Mouse (Mus musculus): Measurements from ENCODE around the gene Acsbg1. TPM values are rescaled to one million over a fixed set of nuclear protein-coding genes. Genes with fewer than 3 reads are reported as not detected.

The Acsbg1 gene
- 155 and 198 TPM in 2 replicates for polyA plus RNA-seq (2021; fragmentation: Nextera tagmentation)
- long read RNA-seq, experiment 1, transcript Acsbg1-201 (14 exons, 2,880 nt), result major isoform, 1,293 of 1,417 reads
- long read RNA-seq, experiment 1, partial matches to known transcripts, result 61 of 1,417 reads
- long read RNA-seq, experiment 1, other reads (novel, unspliced or antisense), result 63 of 1,417 reads
- long read RNA-seq, experiment 2, transcript Acsbg1-201 (14 exons, 2,880 nt), result major isoform, 260 of 333 reads
- long read RNA-seq, experiment 2, partial matches to known transcripts, result 60 of 333 reads
- long read RNA-seq, experiment 2, other reads (novel, unspliced or antisense), result 13 of 333 reads

GRCm38 (mm10) chr9:54661605-54662377, at the start of gene Acsbg1:
Gene Acsbg1, minus strand, starts transcription at chr9:54661870.

DNA sequence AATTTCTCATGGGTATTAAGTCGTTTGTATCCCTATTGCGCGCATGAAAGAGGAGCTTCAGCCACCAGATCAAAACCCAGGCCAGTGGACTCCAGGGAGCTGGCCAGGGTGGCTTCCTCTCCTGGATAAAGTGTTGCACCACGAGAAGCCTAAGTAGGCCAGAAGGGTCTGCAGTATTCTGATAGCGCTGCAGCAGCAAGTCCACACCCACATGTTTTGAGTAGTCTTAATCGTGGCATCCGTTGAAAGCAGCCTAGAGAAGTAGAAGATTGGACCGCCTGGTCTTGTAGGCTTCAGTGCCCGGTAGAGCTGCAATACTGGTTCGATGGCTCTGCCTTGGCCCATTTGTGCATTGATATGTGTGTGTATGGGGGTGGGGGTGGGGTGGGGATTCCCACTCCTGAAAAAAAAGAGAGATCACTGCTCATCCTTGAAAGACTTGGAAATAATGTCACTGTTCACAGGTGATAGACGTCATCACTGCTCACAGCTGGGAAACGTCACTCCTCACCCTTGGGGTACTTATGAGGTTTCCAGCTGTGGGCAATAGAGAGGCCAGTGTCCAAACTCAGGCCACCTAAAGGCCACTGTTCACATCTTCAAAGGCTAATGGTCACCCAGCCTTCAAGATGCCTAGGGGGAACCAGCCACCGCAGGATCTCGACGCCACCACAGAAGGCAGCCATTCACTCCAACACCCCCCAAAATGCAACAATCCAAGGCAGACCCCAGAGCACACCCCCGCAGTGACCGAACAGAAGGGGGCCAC, 36.8 kb upstream of the Acsbg1 start, which contains the start of gene Dnaja4:
Gene Dnaja4 (plus strand): TSS at position 556 of the 769 bp plus-strand sequence.

DNA sequence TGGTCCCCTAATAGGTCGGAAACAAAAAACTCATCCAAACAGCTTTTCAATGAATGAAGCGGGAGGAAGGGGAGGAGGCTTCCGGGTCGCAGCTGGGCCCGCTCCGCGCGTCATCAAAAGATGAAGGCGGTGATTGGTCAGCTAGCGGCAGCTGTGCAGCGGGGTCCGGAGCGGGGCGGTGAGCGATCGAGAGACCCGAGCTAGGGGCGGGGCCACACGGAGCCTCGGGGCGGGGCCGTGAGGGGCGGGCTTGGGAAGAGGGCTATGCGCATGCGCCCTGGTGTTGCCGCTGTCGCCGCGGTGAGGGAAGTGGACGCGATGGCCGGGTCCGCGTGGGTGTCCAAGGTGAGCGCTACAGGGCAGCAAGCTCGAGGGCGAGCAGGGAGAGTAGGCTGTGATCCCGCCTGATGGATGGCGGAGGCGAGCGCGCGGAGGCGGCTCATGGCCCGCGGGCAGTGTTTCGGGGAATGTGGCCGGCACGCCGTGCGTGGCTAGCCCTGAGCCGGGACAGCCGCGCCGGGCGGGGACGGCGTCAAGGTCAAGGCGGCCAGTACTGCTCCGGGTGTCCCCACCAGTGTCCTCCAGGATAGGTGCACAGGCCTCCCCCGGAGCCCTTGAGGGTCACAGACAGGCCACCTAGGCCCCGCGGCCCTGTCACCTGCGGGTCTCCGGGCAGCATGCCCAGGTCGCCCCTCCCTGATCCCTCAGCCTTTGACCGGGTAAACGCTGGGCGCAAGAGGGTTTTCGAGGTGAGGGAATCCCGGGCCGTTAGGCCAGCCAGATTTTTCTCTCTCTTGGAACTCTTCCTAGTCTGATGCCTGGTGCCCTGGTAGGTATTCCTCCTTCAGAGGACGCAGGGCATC, 75.2 kb downstream of the Acsbg1 start, which contains the start of gene Idh3a:
Gene Idh3a (plus strand): TSS at position 136 of the 863 bp plus-strand sequence.

GRCm38 (mm10) chr9:54559771-54560471, 101.7 kb downstream of the Acsbg1 start, which contains the start of gene Cib2:
Gene Cib2, minus strand, starts transcription at chr9:54560218.

Other genes starting within 250 kb of the Acsbg1 start
- 16.4 and 38.4 TPM in 2 replicates for gene Dmxl2, start 160.2 kb downstream of the Acsbg1 start, polyA plus RNA-seq (2021; fragmentation: Nextera tagmentation)
- not detected in 2 replicates for gene Sh2d7, start 122.9 kb downstream of the Acsbg1 start, polyA plus RNA-seq (2021; fragmentation: Nextera tagmentation)
- gene Cib2, start 101.7 kb downstream of the Acsbg1 start, polyA plus RNA-seq (2021; fragmentation: Nextera tagmentation), result 40.8 and 48.2 TPM in 2 replicates
- 342 and 389 TPM in 2 replicates for gene Idh3a, start 75.5 kb downstream of the Acsbg1 start, polyA plus RNA-seq (2021; fragmentation: Nextera tagmentation)
- 6.9 and 39.4 TPM in 2 replicates for gene Dnaja4, start 37.0 kb upstream of the Acsbg1 start, polyA plus RNA-seq (2021; fragmentation: Nextera tagmentation)
- gene Wdr61, start 72.6 kb upstream of the Acsbg1 start, polyA plus RNA-seq (2021; fragmentation: Nextera tagmentation), result 69.8 and 89.1 TPM in 2 replicates
- gene Crabp1, start 102.9 kb upstream of the Acsbg1 start, polyA plus RNA-seq (2021; fragmentation: Nextera tagmentation), result 4.2 and 5.6 TPM in 2 replicates
- gene Ireb2, start 201.9 kb upstream of the Acsbg1 start, polyA plus RNA-seq (2021; fragmentation: Nextera tagmentation), result 5.1 and 13.2 TPM in 2 replicates